Mouse (Mus musculus): ENCODE results near the gene Ccdc40. TPM values are rescaled to one million over a fixed set of nuclear protein-coding genes. Genes with fewer than 3 reads are reported as not detected.

Gene Ccdc40
- total RNA-seq, 2 experiments from 2014 or later, result not detected

DNA sequence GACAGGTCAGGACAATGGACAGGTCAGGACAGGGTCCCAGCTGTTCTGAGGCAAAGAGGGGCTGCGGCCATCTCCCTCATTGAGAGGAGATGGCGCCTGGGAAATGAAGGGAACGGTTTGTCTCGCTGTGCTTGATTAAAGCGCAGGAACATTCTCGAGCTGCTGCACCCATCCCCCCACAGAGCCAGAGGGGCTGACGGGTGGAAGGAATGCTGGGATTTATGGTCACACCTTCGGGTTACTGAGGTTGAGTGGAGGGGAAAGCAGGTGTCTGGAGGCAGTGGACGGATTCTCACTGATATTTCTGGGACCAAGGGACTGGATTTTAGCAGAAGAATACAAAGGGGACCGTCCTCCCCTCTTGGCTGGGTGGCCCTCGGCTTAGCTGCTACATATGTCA is 79.5 kb downstream of the Ccdc40 start:
- intact Hi-C loops (cut with DNase I), result no loop called here
- no peak for DNase-seq

DNA sequence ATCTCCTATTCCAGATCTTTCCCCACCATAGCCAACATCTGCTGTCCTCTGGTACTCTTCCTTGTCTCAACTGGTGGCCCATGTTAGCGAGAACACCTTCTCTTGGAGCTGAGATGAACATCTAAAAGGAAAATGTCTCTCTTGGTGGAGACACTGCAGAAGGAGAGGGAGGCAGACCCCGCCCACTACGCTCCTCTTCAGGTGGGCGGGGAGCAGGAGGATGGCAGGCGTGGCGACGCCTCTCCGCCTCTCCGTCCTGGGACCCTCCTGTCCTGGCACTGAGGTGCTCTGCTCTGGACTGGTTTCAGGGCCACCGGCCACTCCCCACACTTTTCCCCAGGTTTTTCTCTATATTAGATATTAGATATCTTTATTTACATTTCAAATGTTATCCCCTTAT is 82.2 kb downstream of the Ccdc40 start:
- DNase-seq, result no peak
- intact Hi-C loops (cut with DNase I), result no loop called here

DNA sequence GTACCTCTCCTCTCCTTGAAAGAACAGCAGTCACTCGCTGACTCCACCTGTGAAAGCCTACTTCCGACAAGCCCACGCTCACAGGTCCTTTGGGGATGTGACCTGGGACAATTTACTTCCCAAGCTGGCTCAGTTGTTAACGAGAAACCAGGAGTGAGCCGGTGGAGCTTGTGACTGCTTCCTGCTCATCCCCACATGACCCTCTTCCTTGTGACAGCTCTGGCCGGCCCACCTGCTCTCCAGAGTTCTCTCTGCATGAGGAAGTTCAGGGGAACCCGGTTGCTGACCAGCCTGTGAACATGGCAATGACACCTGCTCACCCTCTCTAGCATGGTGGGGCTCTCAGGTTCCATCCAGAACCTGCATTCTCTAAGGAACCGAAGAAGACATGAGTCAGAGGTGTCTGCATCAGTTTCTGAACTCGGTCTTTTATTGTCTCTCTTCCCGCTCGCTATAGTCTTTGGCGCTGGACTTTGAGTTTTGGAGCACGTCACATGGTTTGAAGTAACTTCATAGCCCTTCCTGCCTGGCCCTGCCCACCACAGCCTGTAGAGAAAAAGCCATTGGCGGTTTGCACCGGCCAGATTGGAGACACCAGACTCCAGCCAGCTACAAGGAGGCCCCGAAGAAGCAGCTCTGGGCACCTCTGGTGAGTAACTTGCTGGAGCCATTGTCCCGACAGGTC is 86.0 kb downstream of the Ccdc40 start:
- DNase-seq, result no peak
- intact Hi-C loops (cut with DNase I), result no loop called here

Other genes starting within 250 kb of the Ccdc40 start
- gene Enpp7, start 240.4 kb upstream of the Ccdc40 start, total RNA-seq (2021), result not detected
- gene Cbx2, start 205.6 kb upstream of the Ccdc40 start, total RNA-seq (2021), result 1 to 10 TPM in 1 of 2 experiments, under 1 TPM in 1; 0.79 to 1.1 TPM
- gene Cbx8, start 187.6 kb upstream of the Ccdc40 start, total RNA-seq (2021), result 1 to 10 TPM; 1.5 to 1.9 TPM
- gene Cbx4, start 142.4 kb upstream of the Ccdc40 start, total RNA-seq (2021), result 1 to 10 TPM; 1.6 to 3.0 TPM
- gene Tbc1d16, start 73 bp upstream of the Ccdc40 start, total RNA-seq (2021), result 10 to 100 TPM; 19.2 to 23.2 TPM
- 100 to 1,000 TPM; 122 to 134 TPM for gene Gaa, start 39.3 kb downstream of the Ccdc40 start, total RNA-seq (2021)
- 10 to 100 TPM; 30.0 to 35.2 TPM for gene Eif4a3, start 71.5 kb downstream of the Ccdc40 start, total RNA-seq (2021)
- under 1 TPM; 0.31 to 0.62 TPM for gene Card14, start 79.2 kb downstream of the Ccdc40 start, total RNA-seq (2021)
- gene Sgsh, start 127.0 kb downstream of the Ccdc40 start, total RNA-seq (2021), result 1 to 10 TPM; 2.9 to 3.6 TPM
- 1 to 10 TPM; 3.0 to 3.2 TPM for gene Slc26a11, start 127.0 kb downstream of the Ccdc40 start, total RNA-seq (2021)
- 1 to 10 TPM; 4.6 to 4.9 TPM for gene Rnf213, start 164.5 kb downstream of the Ccdc40 start, total RNA-seq (2021)

Data from gastrocnemius, postnatal 36 days (tissue).